Mouse (Mus musculus): Measurements from ENCODE around the gene Fshr.

- TF ChIP-seq CTCF (IDR thresholded peaks at IDR 0.05; ENCODE audit: control insufficient read depth, insufficient read depth, low read length) (no peak), POLR2A (IDR thresholded peaks at IDR 0.05; ENCODE audit: borderline replicate concordance, control insufficient read depth, low read depth, low read length) (no peak)
These were observed 149.4 kb downstream of the Fshr start for GRCm38 (mm10) chr17:89051031-89051563.

Data from bone marrow, adult 2 months (tissue).